Mouse (Mus musculus): ENCODE measurements around the gene Zmat3.

GRCm38 (mm10) chr3:32361221-32361620, 4.6 kb downstream of the Zmat3 start:
- TF ChIP-seq CTCF (IDR thresholded peaks at IDR 0.05), result no peak
- TF ChIP-seq EP300 (IDR thresholded peaks at IDR 0.05; ENCODE audit: insufficient read depth, low read depth, low read length), result no peak
- TF ChIP-seq POLR2A (IDR thresholded peaks at IDR 0.05; ENCODE audit: insufficient read depth, low read depth, low read length), result no peak

All from heart, adult 2 months (tissue).